Mouse (Mus musculus) erythroblast, embryonic 14.5 days (primary cell): ENCODE measurements around the gene Pigg.

ENCODE experiments used
- GATA1 ChIP-seq: IDR thresholded peaks from 2 replicates; pipeline ENCODE4 v1.6.1; 2012; ENCODE audit warnings: low read length, inconsistent platforms, mixed read lengths
- TAL1 ChIP-seq: IDR thresholded peaks from 3 replicates; pipeline ENCODE4 v1.6.1; 2012; ENCODE audit warnings: low read length, inconsistent platforms, mixed read lengths

DNA sequence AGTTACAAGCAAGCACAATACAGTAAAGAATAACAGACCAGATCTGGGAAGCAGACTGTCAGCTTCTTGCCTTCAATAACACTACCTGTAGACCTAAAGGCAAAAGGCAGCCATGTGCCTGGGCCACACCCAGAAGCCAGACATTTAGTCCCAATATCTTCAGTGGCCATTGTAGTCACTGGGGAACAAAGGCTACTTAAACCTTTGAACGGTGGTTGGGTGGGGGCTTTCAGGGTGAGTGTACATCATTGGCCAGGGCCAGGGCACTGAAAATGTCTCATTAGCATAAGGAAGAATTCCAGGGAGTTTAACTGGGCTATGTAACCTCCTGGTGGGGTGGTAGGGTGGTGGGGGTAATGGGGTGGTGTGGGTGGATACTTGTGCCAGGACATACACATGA is 18.6 kb downstream of the Pigg start:
- TF ChIP-seq TAL1 (no peak), GATA1 (no peak)
